Mouse (Mus musculus): ENCODE data around the gene Erich3. TPM values are rescaled to one million over a fixed set of nuclear protein-coding genes. Genes with fewer than 3 reads are reported as not detected.
A peak's percentile ranks its signal among the peaks of the same experiment; 100 is the strongest.

Gene Erich3
- polyA plus RNA-seq, 1 experiment from 2014 or later, result 0.58 TPM

- ATAC-seq (ENCODE audit: low read depth) (no peak), DNase-seq (ENCODE audit: low spot score) (no peak)
- Histone ChIP-seq H3K27me3 (replicated peaks; ENCODE audit: control insufficient read depth, insufficient read depth, low read length) (no peaks in the 10 kb centered on the region), H3K4me1 (ENCODE audit: control insufficient read depth, insufficient read depth, low read length) (no peaks in the 10 kb centered on the region), H3K4me2 (ENCODE audit: low read depth, low read length) (no peak overlapping the region), H3K9me3 (ENCODE audit: control insufficient read depth, low read length) (no peaks in the 10 kb centered on the region), H3K36me3 (ENCODE audit: control insufficient read depth, insufficient read depth, low read length) (no peaks in the 10 kb centered on the region), H3K27ac (replicated peaks; ENCODE audit: low read depth, low read length) (no peak overlapping the region), H3K4me3 (ENCODE audit: low read depth, low read length) (no peak overlapping the region), H3K9ac (ENCODE audit: low read depth, low read length) (no peak overlapping the region)
- WGBS, result 74% methylated on average over 8 of the region's 8 CpGs
Measured at GRCm38 (mm10) chr3:154800888-154801429, 137.3 kb downstream of the Erich3 start.

GRCm38 (mm10) chr3:154806626-154807025 is 143.0 kb downstream of the Erich3 start:
- H3K4me3 ChIP-seq (ENCODE audit: low read depth, low read length), result no peak overlapping the region
- ATAC-seq (ENCODE audit: low read depth) (peak; percentile 89), DNase-seq (ENCODE audit: low spot score) (peak; percentile 83)
- no peaks in the 10 kb centered on the region for H3K36me3 ChIP-seq (ENCODE audit: control insufficient read depth, insufficient read depth, low read length)
- no peak overlapping the region for H3K4me2 ChIP-seq (ENCODE audit: low read depth, low read length)
- H3K27me3 ChIP-seq (replicated peaks; ENCODE audit: control insufficient read depth, insufficient read depth, low read length), result no peaks in the 10 kb centered on the region
- H3K9me3 ChIP-seq (ENCODE audit: control insufficient read depth, low read length), result no peaks in the 10 kb centered on the region
- H3K9ac ChIP-seq (ENCODE audit: low read depth, low read length), result no peak overlapping the region
- no peaks in the 10 kb centered on the region for H3K4me1 ChIP-seq (ENCODE audit: control insufficient read depth, insufficient read depth, low read length)
- WGBS, result 22% methylated on average over 7 of the region's 7 CpGs
- no peak overlapping the region for H3K27ac ChIP-seq (replicated peaks; ENCODE audit: low read depth, low read length)

GRCm38 (mm10) chr3:154810273-154810870 is 146.7 kb downstream of the Erich3 start:
- ATAC-seq (ENCODE audit: low read depth), result no peak
- H3K4me1 ChIP-seq (ENCODE audit: control insufficient read depth, insufficient read depth, low read length), result no peaks in the 10 kb centered on the region
- WGBS, result 65% methylated on average over 7 of the region's 7 CpGs

GRCm38 (mm10) chr3:154811281-154811680 is 147.6 kb downstream of the Erich3 start:
- no peak overlapping the region for H3K27ac ChIP-seq (replicated peaks; ENCODE audit: low read depth, low read length)
- no peaks in the 10 kb centered on the region for H3K36me3 ChIP-seq (ENCODE audit: control insufficient read depth, insufficient read depth, low read length)
- ATAC-seq (ENCODE audit: low read depth) (no peak), DNase-seq (ENCODE audit: low spot score) (no peak)
- 50% methylated on average over 9 of the region's 9 CpGs for WGBS
- no peaks in the 10 kb centered on the region for H3K9me3 ChIP-seq (ENCODE audit: control insufficient read depth, low read length)
- H3K4me1 ChIP-seq (ENCODE audit: control insufficient read depth, insufficient read depth, low read length), result no peaks in the 10 kb centered on the region
- H3K9ac ChIP-seq (ENCODE audit: low read depth, low read length), result no peak overlapping the region
- H3K27me3 ChIP-seq (replicated peaks; ENCODE audit: control insufficient read depth, insufficient read depth, low read length), result no peaks in the 10 kb centered on the region
- no peak overlapping the region for H3K4me3 ChIP-seq (ENCODE audit: low read depth, low read length)
- H3K4me2 ChIP-seq (ENCODE audit: low read depth, low read length), result no peak overlapping the region

More at GRCm38 (mm10) chr3:154810273-154810870, 146.7 kb downstream of the Erich3 start:
- Histone ChIP-seq H3K27me3 (replicated peaks; ENCODE audit: control insufficient read depth, insufficient read depth, low read length) (no peaks in the 10 kb centered on the region), H3K36me3 (ENCODE audit: control insufficient read depth, insufficient read depth, low read length) (no peaks in the 10 kb centered on the region), H3K27ac (replicated peaks; ENCODE audit: low read depth, low read length) (no peak overlapping the region), H3K9me3 (ENCODE audit: control insufficient read depth, low read length) (no peaks in the 10 kb centered on the region), H3K4me3 (ENCODE audit: low read depth, low read length) (no peak overlapping the region), H3K4me2 (ENCODE audit: low read depth, low read length) (no peak overlapping the region), H3K9ac (ENCODE audit: low read depth, low read length) (no peak overlapping the region)
- no peak for DNase-seq (ENCODE audit: low spot score)

GRCm38 (mm10) chr3:154811833-154812232 is 148.2 kb downstream of the Erich3 start:
- H3K9ac ChIP-seq (ENCODE audit: low read depth, low read length), result no peak overlapping the region
- no peak overlapping the region for H3K4me3 ChIP-seq (ENCODE audit: low read depth, low read length)
- H3K36me3 ChIP-seq (ENCODE audit: control insufficient read depth, insufficient read depth, low read length), result no peaks in the 10 kb centered on the region
- ATAC-seq (ENCODE audit: low read depth) (no peak), DNase-seq (ENCODE audit: low spot score) (no peak)
- WGBS, result 64% methylated on average over 9 of the region's 9 CpGs
- H3K27me3 ChIP-seq (replicated peaks; ENCODE audit: control insufficient read depth, insufficient read depth, low read length), result 0 out of 2 replicates have a peak, but pooled peaks cover 1% of the 10 kb centered on the region
- no peaks in the 10 kb centered on the region for H3K9me3 ChIP-seq (ENCODE audit: control insufficient read depth, low read length)
- H3K27ac ChIP-seq (replicated peaks; ENCODE audit: low read depth, low read length), result no peak overlapping the region
- no peak overlapping the region for H3K4me2 ChIP-seq (ENCODE audit: low read depth, low read length)
- no peaks in the 10 kb centered on the region for H3K4me1 ChIP-seq (ENCODE audit: control insufficient read depth, insufficient read depth, low read length)

GRCm38 (mm10) chr3:154812893-154813292 is 149.2 kb downstream of the Erich3 start:
- Histone ChIP-seq H3K4me1 (ENCODE audit: control insufficient read depth, insufficient read depth, low read length) (no peaks in the 10 kb centered on the region), H3K4me2 (ENCODE audit: low read depth, low read length) (no peak overlapping the region), H3K36me3 (ENCODE audit: control insufficient read depth, insufficient read depth, low read length) (no peaks in the 10 kb centered on the region), H3K27ac (replicated peaks; ENCODE audit: low read depth, low read length) (no peak overlapping the region), H3K9me3 (ENCODE audit: control insufficient read depth, low read length) (no peaks in the 10 kb centered on the region), H3K9ac (ENCODE audit: low read depth, low read length) (no peak overlapping the region), H3K4me3 (ENCODE audit: low read depth, low read length) (no peak overlapping the region), H3K27me3 (replicated peaks; ENCODE audit: control insufficient read depth, insufficient read depth, low read length) (0 out of 2 replicates have a peak, but pooled peaks cover 5% of the 10 kb centered on the region)
- no peak for DNase-seq (ENCODE audit: low spot score)
- 58% methylated on average over 1 of the region's 1 CpGs for WGBS
- no peak for ATAC-seq (ENCODE audit: low read depth)

GRCm38 (mm10) chr3:154815606-154816005 is 151.9 kb downstream of the Erich3 start:
- no peaks in the 10 kb centered on the region for H3K9me3 ChIP-seq (ENCODE audit: control insufficient read depth, low read length)
- DNase-seq (ENCODE audit: low spot score), result no peak

GRCm38 (mm10) chr3:154816231-154816630 is 152.6 kb downstream of the Erich3 start:
- H3K9me3 ChIP-seq (ENCODE audit: control insufficient read depth, low read length), result no peaks in the 10 kb centered on the region
- no peak for ATAC-seq (ENCODE audit: low read depth)

More at GRCm38 (mm10) chr3:154815606-154816005, 151.9 kb downstream of the Erich3 start:
- Histone ChIP-seq H3K4me1 (ENCODE audit: control insufficient read depth, insufficient read depth, low read length) (no peaks in the 10 kb centered on the region), H3K36me3 (ENCODE audit: control insufficient read depth, insufficient read depth, low read length) (no peaks in the 10 kb centered on the region), H3K4me3 (ENCODE audit: low read depth, low read length) (no peak overlapping the region), H3K4me2 (ENCODE audit: low read depth, low read length) (no peak overlapping the region), H3K27ac (replicated peaks; ENCODE audit: low read depth, low read length) (no peak overlapping the region), H3K27me3 (replicated peaks; ENCODE audit: control insufficient read depth, insufficient read depth, low read length) (0 out of 2 replicates have a peak, but pooled peaks cover 5% of the 10 kb centered on the region), H3K9ac (ENCODE audit: low read depth, low read length) (no peak overlapping the region)
- ATAC-seq (ENCODE audit: low read depth), result peak; percentile 31; the same call in 1 of the 2 replicates
- WGBS, result 13% methylated on average over 2 of the region's 2 CpGs

More at GRCm38 (mm10) chr3:154816231-154816630, 152.6 kb downstream of the Erich3 start:
- no peak for DNase-seq (ENCODE audit: low spot score)
- Histone ChIP-seq H3K27ac (replicated peaks; ENCODE audit: low read depth, low read length) (no peak overlapping the region), H3K36me3 (ENCODE audit: control insufficient read depth, insufficient read depth, low read length) (no peaks in the 10 kb centered on the region), H3K4me1 (ENCODE audit: control insufficient read depth, insufficient read depth, low read length) (no peaks in the 10 kb centered on the region), H3K27me3 (replicated peaks; ENCODE audit: control insufficient read depth, insufficient read depth, low read length) (0 out of 2 replicates have a peak, but pooled peaks cover 5% of the 10 kb centered on the region), H3K4me3 (ENCODE audit: low read depth, low read length) (no peak overlapping the region), H3K9ac (ENCODE audit: low read depth, low read length) (no peak overlapping the region), H3K4me2 (ENCODE audit: low read depth, low read length) (no peak overlapping the region)
- WGBS, result 64% methylated on average over 3 of the region's 3 CpGs
